Mouse (Mus musculus) bone marrow, adult 2 months (tissue): ENCODE measurements around the gene Mettl26. TPM values are rescaled to one million over a fixed set of nuclear protein-coding genes. Genes with fewer than 3 reads are reported as not detected.
A peak's percentile ranks its signal among the peaks of the same experiment; 100 is the strongest.
"Not testable (repeated sequence)": the region's sequence is repeated elsewhere in the genome, so short reads cannot be mapped to it uniquely, and the experiment has no call there.

Experiments used
- H3K27ac ChIP-seq: fragments of 200-500 bp; 2 replicates; pipeline ENCODE4 v1.5.1; 2012; ENCODE audit warnings: low read depth, mild to moderate bottlenecking, control low read depth, inconsistent platforms, low read length; ENCODE audit not compliant: control insufficient read depth, poor library complexity, insufficient read depth
- H3K4me1 ChIP-seq: fragments of 200-500 bp; 2 replicates; pipeline ENCODE4 v1.6.1; 2011; ENCODE audit warnings: low read length; ENCODE audit not compliant: control insufficient read depth, insufficient read depth
- H3K4me3 ChIP-seq: fragments of 200-500 bp; replicated peaks from 2 replicates; pipeline ENCODE3; 2011; ENCODE audit warnings: mild to moderate bottlenecking, low read depth, low read length, control low read depth; ENCODE audit not compliant: control insufficient read depth
- CTCF ChIP-seq: fragments of 200-500 bp; IDR thresholded peaks from 2 replicates; pipeline ENCODE4 v1.5.1; 2011; ENCODE audit warnings: low read length, control low read depth; ENCODE audit not compliant: control insufficient read depth, insufficient read depth
- POLR2A ChIP-seq: fragments of 200-500 bp; IDR thresholded peaks from 2 replicates; pipeline ENCODE4 v1.6.1; 2011; ENCODE audit warnings: low read depth, mild to moderate bottlenecking, control low read depth, low read length, borderline replicate concordance; ENCODE audit not compliant: control insufficient read depth
- WGBS: fragments of 180-500 bp; shearing (Covaris S2); methylation state at CpG from one replicate; pipeline ENCODE4 v1.1.7; 2018; 5-methylcytosine and 5-hydroxymethylcytosine counted together
- polyA plus RNA-seq: library from polyadenylated mRNA; stranded (reverse); fragments of >200 nt; gene quantifications from 2 replicates; pipeline ENCODE4 v1.2.4, GENCODE M21; 2011; ENCODE audit warnings: low replicate concordance; ENCODE audit not compliant: missing spikeins, insufficient read depth, insufficient read length

Gene Mettl26
- polyA plus RNA-seq, 1 experiment = 30.0 TPM

DNA sequence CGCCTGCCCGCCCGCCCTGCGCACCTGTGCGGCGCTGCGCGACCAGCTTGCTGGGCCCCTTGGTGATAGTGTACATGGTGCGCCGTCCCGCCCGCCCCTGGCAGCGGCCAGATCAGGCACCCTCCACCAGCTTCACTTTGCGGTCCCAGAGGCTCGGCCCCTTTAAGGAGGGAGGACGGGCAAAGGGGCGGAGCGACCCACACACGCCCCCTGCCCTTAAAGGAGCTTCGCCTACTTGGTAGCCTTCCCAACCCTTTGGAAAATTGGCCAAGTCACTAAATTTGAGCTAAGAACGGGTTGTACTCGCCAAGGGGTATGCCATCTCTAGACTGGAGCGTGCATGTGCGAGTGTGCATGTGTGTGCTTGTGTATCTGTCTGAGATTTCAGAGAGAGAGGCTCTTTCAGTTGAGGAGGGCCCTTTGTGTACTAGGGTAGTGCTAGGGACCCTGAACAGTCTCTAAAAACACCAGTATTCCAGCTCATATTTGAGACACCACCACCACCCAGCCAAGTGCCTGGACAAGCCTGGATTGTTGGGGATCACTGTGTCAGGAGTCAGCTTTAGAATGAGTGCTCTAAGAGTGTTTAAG, 6.2 kb upstream of the Mettl26 start, which contains the start of gene Mcrip2:
TSS of gene Mcrip2 (minus strand) at position 164 of the 591 bp plus-strand sequence.
- WGBS = under 1% methylated on average over 24 of the region's 24 CpGs
- peaks cover 1% of the 10 kb centered on the region; the same call in 1 of the 2 replicates for H3K4me1 ChIP-seq
- peak within 1 kb of the TSS; percentile 20; the same call in 1 of the 2 replicates for H3K27ac ChIP-seq
- peak within 1 kb of the TSS; percentile 58 for H3K4me3 ChIP-seq
- no peak for TF ChIP-seq CTCF
- TF ChIP-seq POLR2A = no peak

DNA sequence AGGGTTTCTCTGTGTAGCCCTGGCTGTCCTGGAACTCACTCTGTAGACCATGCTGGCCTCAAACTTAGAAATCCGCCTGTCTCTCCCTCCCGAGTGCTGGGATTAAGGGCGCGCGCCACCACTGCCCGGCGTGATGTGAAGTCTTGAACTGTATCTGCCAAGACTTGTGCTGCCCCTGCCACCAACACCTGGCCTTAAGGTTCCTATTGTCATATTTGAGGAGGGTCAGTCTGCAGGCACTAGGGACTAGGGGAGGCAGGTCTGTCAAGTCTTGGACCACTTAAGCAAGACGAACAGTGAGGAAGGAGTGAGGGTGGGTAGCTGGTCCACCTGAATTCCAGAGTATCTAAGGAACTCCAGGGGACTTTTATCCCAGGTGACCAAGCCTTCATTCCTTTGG, 5.4 kb upstream of the Mettl26 start:
- peaks cover 1% of the 10 kb centered on the region; the same call in 1 of the 2 replicates for H3K4me1 ChIP-seq
- no peak overlapping the region for H3K4me3 ChIP-seq
- no peak overlapping the region for H3K27ac ChIP-seq
- no peak for TF ChIP-seq POLR2A
- TF ChIP-seq CTCF = no peak
- WGBS = 86% methylated on average over 8 of the region's 8 CpGs

DNA sequence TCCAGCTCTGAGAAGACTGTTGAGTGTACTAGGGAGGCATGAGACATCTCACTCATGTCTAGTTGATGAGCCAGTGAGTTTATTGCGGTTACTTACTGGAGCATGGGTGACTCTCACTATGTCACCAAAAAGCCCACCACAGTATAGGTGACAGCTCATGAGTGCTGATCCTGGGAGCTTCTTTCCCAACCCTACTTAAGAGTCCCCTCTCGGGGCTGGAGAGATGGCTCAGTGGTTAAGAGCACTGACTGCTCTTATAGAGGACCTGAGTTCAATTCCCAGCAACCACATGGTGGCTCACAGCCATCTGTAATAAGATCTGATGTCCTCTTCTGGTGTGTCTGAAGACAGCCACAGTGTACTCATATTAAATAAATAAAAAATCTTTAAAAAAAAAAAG, 4.9 kb upstream of the Mettl26 start:
- Histone ChIP-seq H3K4me3 (no peak overlapping the region), H3K4me1 (peaks cover 1% of the 10 kb centered on the region; the same call in 1 of the 2 replicates), H3K27ac (no peak overlapping the region)
- TF ChIP-seq CTCF (no peak), POLR2A (no peak)
- WGBS = 71% methylated on average over 2 of the region's 2 CpGs

- not testable (repeated sequence) for H3K27ac ChIP-seq, H3K4me3 ChIP-seq, H3K4me1 ChIP-seq
These were observed 3.3 kb upstream of the Mettl26 start for GRCm38 (mm10) chr17:25871566-25871965.

GRCm38 (mm10) chr17:25872676-25873075, 2.2 kb upstream of the Mettl26 start:
- 80% methylated on average over 3 of the region's 3 CpGs for WGBS
- no peak for TF ChIP-seq CTCF
- TF ChIP-seq POLR2A = no peak
- H3K27ac ChIP-seq = no peak overlapping the region
- peaks cover 6% of the 10 kb centered on the region for H3K4me1 ChIP-seq
- no peak overlapping the region for H3K4me3 ChIP-seq

DNA sequence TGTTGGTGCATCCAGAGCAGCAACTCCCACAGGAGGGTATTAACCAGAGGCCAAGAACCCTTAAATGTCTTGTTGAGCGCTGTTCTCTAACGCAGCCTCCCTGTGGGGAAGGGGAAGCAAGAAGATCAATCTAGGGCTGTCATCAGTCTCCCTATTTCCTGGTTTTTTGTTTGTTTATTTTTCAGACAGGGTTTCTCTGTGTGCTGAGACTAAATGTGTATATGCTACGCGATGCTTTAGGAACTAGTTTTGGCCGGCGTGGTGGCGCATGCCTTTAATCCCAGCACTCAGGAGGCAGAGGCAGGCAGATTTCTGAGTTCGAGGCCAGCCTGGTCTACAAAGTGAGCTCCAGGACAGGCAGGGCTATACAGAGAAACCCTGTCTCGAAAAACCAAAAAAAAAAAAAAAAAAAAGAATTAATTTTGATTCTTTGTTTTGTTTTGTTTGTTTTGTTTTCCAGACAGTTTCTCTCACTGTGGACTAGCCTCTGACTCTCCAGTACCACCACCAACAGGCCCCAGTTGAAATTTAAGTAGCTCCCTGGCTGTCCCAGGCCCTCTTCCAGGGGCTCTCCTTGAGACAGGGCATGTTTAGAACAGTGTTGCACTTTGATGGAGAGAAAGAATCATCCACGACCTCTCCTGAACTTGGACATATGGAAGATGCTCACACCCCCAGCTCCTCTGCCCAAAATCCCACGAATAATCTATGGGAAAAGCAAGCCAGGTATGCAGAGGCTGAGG, 1.3 kb upstream of the Mettl26 start:
- H3K4me1 ChIP-seq = peaks cover 6% of the 10 kb centered on the region
- no peak overlapping the region for H3K27ac ChIP-seq
- TF ChIP-seq CTCF (no peak), POLR2A (no peak)
- H3K4me3 ChIP-seq = no peak overlapping the region
- 73% methylated on average over 11 of the region's 11 CpGs for WGBS

GRCm38 (mm10) chr17:25874148-25874720, 640 bp upstream of the Mettl26 start:
- peak overlapping the region; percentile 46 for H3K27ac ChIP-seq
- 9% methylated on average over 14 of the region's 14 CpGs for WGBS
- TF ChIP-seq POLR2A (no peak), CTCF (no peak)
- H3K4me3 ChIP-seq = peak overlapping the region; percentile 99
- peaks cover 5% of the 10 kb centered on the region for H3K4me1 ChIP-seq
